30 mouse cellular contexts compared by ENCODE assay signal in genomic region chrX:108842705-108843104, GRCm38 (mm10). TPM values are rescaled to one million over a fixed set of nuclear protein-coding genes. Genes with fewer than 3 reads are reported as not detected.
DNase-seq lines count a peak whose midpoint lies in the region; ATAC-seq and TF ChIP-seq lines count a peak whose summit lies in the region.
"Had no signal": no experiment of that assay in that cellular context is flagged by ENCODE, and none has a peak within 500 bp of the region (broad histone marks: within the 10 kb centered on the region; RNA-seq: fewer than 3 reads in every experiment).

No protein-coding gene starts in this region.

- H3K9me3 ChIP-seq in forebrain, postnatal 0 days (ENCODE audit: low read length) = no peaks in the 10 kb centered on the region
- H3K9me3 ChIP-seq in forebrain, embryonic 11.5 days (ENCODE audit: control insufficient read depth, low read length) = no peaks in the 10 kb centered on the region
- H3K9me3 ChIP-seq: embryonic facial prominence, embryonic 12.5 days; embryonic facial prominence, embryonic 15.5 days; forebrain, embryonic 12.5 days; forebrain, embryonic 15.5 days; G1E; heart, embryonic 12.5 days; heart, embryonic 15.5 days; hindbrain, embryonic 10.5 days; hindbrain, embryonic 13.5 days; intestine, embryonic 15.5 days had no signal

- H3K4me2 ChIP-seq in forebrain, postnatal 0 days (ENCODE audit: low read depth) = no peak overlapping the region
- no peak overlapping the region for H3K4me2 ChIP-seq in forebrain, embryonic 11.5 days (ENCODE audit: low read depth, low read length, severe bottlenecking)
- H3K4me2 ChIP-seq: embryonic facial prominence, embryonic 12.5 days; embryonic facial prominence, embryonic 15.5 days; forebrain, embryonic 12.5 days; forebrain, embryonic 15.5 days; heart, embryonic 12.5 days; heart, embryonic 15.5 days; hindbrain, embryonic 13.5 days; intestine, embryonic 15.5 days had no signal

- H3K27ac ChIP-seq in forebrain, postnatal 0 days (ENCODE audit: low read depth, low read length) = no peak overlapping the region
- H3K27ac ChIP-seq in forebrain, embryonic 11.5 days (ENCODE audit: low read depth, low read length) = no peak overlapping the region
- H3K27ac ChIP-seq: embryonic facial prominence, embryonic 12.5 days; embryonic facial prominence, embryonic 15.5 days; forebrain, embryonic 12.5 days; forebrain, embryonic 15.5 days; gastrocnemius, adult 2 months; heart, embryonic 15.5 days; hindbrain, embryonic 10.5 days; hindbrain, embryonic 13.5 days; intestine, embryonic 15.5 days had no signal

- H3K27me3 ChIP-seq in forebrain, postnatal 0 days (ENCODE audit: insufficient read depth, low read length) = no peaks in the 10 kb centered on the region
- H3K27me3 ChIP-seq in forebrain, embryonic 11.5 days (ENCODE audit: control insufficient read depth, insufficient read depth, low read length) = no peaks in the 10 kb centered on the region
- H3K27me3 ChIP-seq: CH12.LX; embryonic facial prominence, embryonic 12.5 days; embryonic facial prominence, embryonic 15.5 days; forebrain, embryonic 12.5 days; forebrain, embryonic 15.5 days; heart, embryonic 12.5 days; heart, embryonic 15.5 days; hindbrain, embryonic 13.5 days; intestine, embryonic 15.5 days; Patski had no signal

- DNase-seq in cerebellum, adult 9-10 months = peak; percentile 30
- no peak for DNase-seq in cerebellum, postnatal 4 days (ENCODE audit: low spot score in 2 of 2)
- DNase-seq in forebrain, postnatal 0 days = peak; percentile 20
- DNase-seq in forebrain, embryonic 11.5 days (ENCODE audit: low spot score) = no peak
- DNase-seq in left cerebral cortex, postnatal 14 days (ENCODE audit: low spot score in 2 of 2) = peak; percentile 10 to 49
- no peak for DNase-seq in left cerebral cortex, postnatal 36 days (ENCODE audit: low spot score in 2 of 2)
- DNase-seq: adrenal gland, postnatal 10 days; adrenal gland, postnatal 36 days; B cell, adult 2 months; gastrocnemius, adult 2 months; gastrocnemius, postnatal 14 days; heart, adult 18-20 months; heart, postnatal 10 days; heart, postnatal 36 days; kidney, adult 11 months; kidney, adult 8-10 months had no signal

- intact Hi-C loops in left cerebral cortex, postnatal 14 days (cut with DNase I) = no loop called here
- intact Hi-C loops in left cerebral cortex, postnatal 36 days (cut with DNase I) = no loop called here

- ATAC-seq in forebrain, postnatal 0 days = peak; percentile 53; the same call in 1 of the 2 replicates
- no peak for ATAC-seq in forebrain, embryonic 11.5 days (replicated peaks; ENCODE audit: low FRiP score)
- no peak for ATAC-seq in granulocyte monocyte progenitor cell, adult 5-6 weeks (replicated peaks; ENCODE audit: poor library complexity, severe bottlenecking)
- ATAC-seq: forebrain, embryonic 15.5 days; hindbrain, embryonic 16.5 days; intestine, embryonic 15.5 days; Patski had no signal

- no peak overlapping the region for H3K4me3 ChIP-seq in forebrain, postnatal 0 days (ENCODE audit: low read depth, low read length)
- H3K4me3 ChIP-seq in forebrain, embryonic 11.5 days (ENCODE audit: low read depth, low read length) = no peak overlapping the region
- H3K4me3 ChIP-seq: embryonic facial prominence, embryonic 12.5 days; embryonic facial prominence, embryonic 15.5 days; forebrain, embryonic 12.5 days; forebrain, embryonic 15.5 days; gastrocnemius, adult 2 months; heart, embryonic 12.5 days; heart, embryonic 15.5 days; hindbrain, embryonic 10.5 days; hindbrain, embryonic 13.5 days; intestine, embryonic 15.5 days had no signal

- no peak overlapping the region for H3K9ac ChIP-seq in forebrain, postnatal 0 days
- no peak overlapping the region for H3K9ac ChIP-seq in forebrain, embryonic 11.5 days (ENCODE audit: low read length)
- H3K9ac ChIP-seq: embryonic facial prominence, embryonic 12.5 days; embryonic facial prominence, embryonic 15.5 days; forebrain, embryonic 12.5 days; forebrain, embryonic 15.5 days; heart, embryonic 12.5 days; heart, embryonic 15.5 days; hindbrain, embryonic 13.5 days; intestine, embryonic 15.5 days had no signal

- H3K36me3 ChIP-seq in forebrain, postnatal 0 days (ENCODE audit: insufficient read depth) = no peaks in the 10 kb centered on the region
- H3K36me3 ChIP-seq in forebrain, embryonic 11.5 days (ENCODE audit: control insufficient read depth, insufficient read depth, low read length) = no peaks in the 10 kb centered on the region
- H3K36me3 ChIP-seq: embryonic facial prominence, embryonic 12.5 days; embryonic facial prominence, embryonic 15.5 days; forebrain, embryonic 12.5 days; forebrain, embryonic 15.5 days; heart, embryonic 12.5 days; heart, embryonic 15.5 days; hindbrain, embryonic 10.5 days; hindbrain, embryonic 13.5 days; intestine, embryonic 15.5 days had no signal

- 81% methylated on average over 2 of the region's 2 CpGs for WGBS in forebrain, postnatal 0 days
- 91% methylated on average over 2 of the region's 2 CpGs for WGBS in forebrain, embryonic 11.5 days

- no peak for TF ChIP-seq CTCF in forebrain, postnatal 0 days (IDR thresholded peaks at IDR 0.05; ENCODE audit: low read depth)

- H3K4me1 ChIP-seq in forebrain, postnatal 0 days (ENCODE audit: insufficient read depth) = no peaks in the 10 kb centered on the region
- H3K4me1 ChIP-seq in forebrain, embryonic 11.5 days (replicated peaks; ENCODE audit: control insufficient read depth, insufficient read depth, low read length) = no peaks in the 10 kb centered on the region
- H3K4me1 ChIP-seq: embryonic facial prominence, embryonic 12.5 days; embryonic facial prominence, embryonic 15.5 days; forebrain, embryonic 12.5 days; forebrain, embryonic 15.5 days; heart, embryonic 12.5 days; heart, embryonic 15.5 days; hindbrain, embryonic 10.5 days; hindbrain, embryonic 13.5 days; intestine, embryonic 15.5 days had no signal

RNA-seq across cellular contexts. Expression of gene Brwd3, which starts 8.5 kb away (rescaled TPM):
- total RNA-seq in forebrain, postnatal 0 days (2014; rRNA removed) = 5.6 and 6.9 TPM in 2 replicates
- polyA plus RNA-seq in forebrain, postnatal 0 days (2015; fragmentation: Nextera tagmentation; extraction: Ambion mirVana) = 1.2 and 2.9 TPM in 2 replicates
- polyA plus RNA-seq in forebrain, embryonic 11.5 days (2014; fragmentation: Nextera tagmentation; extraction: Ambion mirVana) = 3.8 and 4.9 TPM in 2 replicates
- 10 to 100 TPM; 18.3 to 19.0 TPM for total RNA-seq in left cerebral cortex, postnatal 14 days (2021)
- 10 to 100 TPM in 1 of 2 experiments, 1 to 10 TPM in 1; 9.3 to 13.4 TPM for total RNA-seq in left cerebral cortex, postnatal 36 days (2021)
- total RNA-seq in granulocyte monocyte progenitor cell, adult 5-6 weeks (2014; fragmentation: Nextera tagmentation) = 12.1 and 16.5 TPM in 2 replicates
- 7.0 and 7.1 TPM in 2 replicates for total RNA-seq in granulocyte monocyte progenitor cell, adult 5-6 weeks (2017)

Comparison
In these comparisons a context has a peak if more than half of its experiments do, and no peak if none do; other contexts are left out.
1. DNase-seq: peak in cerebellum, adult 9-10 months (single experiment), forebrain, postnatal 0 days (single experiment) and left cerebral cortex, postnatal 14 days (2 of 2); none in cerebellum, postnatal 4 days (0 of 2), forebrain, embryonic 11.5 days (single experiment) and left cerebral cortex, postnatal 36 days (0 of 2).